Mouse (Mus musculus) hindbrain, embryonic 13.5 days (tissue): ENCODE data around the gene Btd. TPM values are rescaled to one million over a fixed set of nuclear protein-coding genes. Genes with fewer than 3 reads are reported as not detected.

ENCODE experiments used
- ATAC-seq: fragments of 200-750 bp; cut with Nextera tagmentation; 2 replicates; pipeline ENCODE4 v1.8.0; 2017; ENCODE audit warnings: moderate TSS enrichment; ENCODE audit not compliant: low FRiP score
- H3K27ac ChIP-seq: fragments of 300-500 bp; sonication (generic); 2 replicates; pipeline ENCODE4 v1.5.1; 2015; ENCODE audit warnings: inconsistent platforms, mild to moderate bottlenecking, moderate library complexity
- H3K27me3 ChIP-seq: fragments of 300-500 bp; sonication (generic); 2 replicates; pipeline ENCODE4 v1.6.1; 2015; ENCODE audit warnings: mild to moderate bottlenecking, inconsistent platforms
- H3K36me3 ChIP-seq: fragments of 300-500 bp; sonication (generic); 2 replicates; pipeline ENCODE4 v1.6.1; 2015; ENCODE audit warnings: mild to moderate bottlenecking, inconsistent platforms
- H3K4me1 ChIP-seq: fragments of 300-500 bp; sonication (generic); replicated peaks from 2 replicates; pipeline ENCODE4 v1.6.1; 2015; ENCODE audit warnings: inconsistent platforms
- H3K4me2 ChIP-seq: fragments of 300-500 bp; sonication (generic); 2 replicates; pipeline ENCODE4 v1.6.1; 2015; ENCODE audit warnings: inconsistent platforms, mild to moderate bottlenecking, moderate library complexity
- H3K4me3 ChIP-seq: fragments of 300-500 bp; sonication (generic); 2 replicates; pipeline ENCODE4 v1.5.1; 2015; ENCODE audit warnings: mild to moderate bottlenecking, inconsistent platforms
- H3K9ac ChIP-seq: fragments of 300-500 bp; sonication (generic); 2 replicates; pipeline ENCODE4 v1.6.1; 2015; ENCODE audit warnings: mild to moderate bottlenecking, inconsistent platforms
- H3K9me3 ChIP-seq: fragments of 300-500 bp; sonication (generic); 2 replicates; pipeline ENCODE4 v1.6.1; 2016; ENCODE audit warnings: inconsistent platforms
- WGBS: fragments of 180-500 bp; shearing (Covaris S2); methylation state at CpG from one replicate; pipeline ENCODE4 v1.1.7; 2015; 5-methylcytosine and 5-hydroxymethylcytosine counted together
- polyA plus RNA-seq: library from polyadenylated mRNA; unstranded; fragments of >200 nt; fragmentation: Nextera tagmentation; extraction: Ambion mirVana; gene quantifications from 2 replicates; pipeline ENCODE4 v1.2.1, GENCODE M21; 2015

The Btd gene
- polyA plus RNA-seq, 1 experiment from 2014 or later = 18.7 TPM

GRCm38 (mm10) chr14:31671635-31672320, 30.9 kb downstream of the Btd start:
- H3K36me3 ChIP-seq = peaks cover 8% of the 10 kb centered on the region
- 0 out of 2 replicates have a peak, but pooled peaks cover 6% of the 10 kb centered on the region for H3K27me3 ChIP-seq
- 51% methylated on average over 10 of the region's 10 CpGs for WGBS
- H3K9me3 ChIP-seq = no peaks in the 10 kb centered on the region
- no peak overlapping the region for H3K9ac ChIP-seq
- H3K4me2 ChIP-seq = no peak overlapping the region
- H3K27ac ChIP-seq = no peak overlapping the region
- H3K4me1 ChIP-seq = peaks cover 28% of the 10 kb centered on the region
- ATAC-seq = no peak
- no peak overlapping the region for H3K4me3 ChIP-seq

- Histone ChIP-seq H3K9ac (no peak overlapping the region), H3K4me2 (no peak overlapping the region), H3K27me3 (no peaks in the 10 kb centered on the region), H3K4me1 (no peaks in the 10 kb centered on the region), H3K27ac (no peak overlapping the region), H3K4me3 (no peak overlapping the region), H3K36me3 (no peaks in the 10 kb centered on the region), H3K9me3 (no peaks in the 10 kb centered on the region)
- 93% methylated on average over 3 of the region's 3 CpGs for WGBS
- no peak for ATAC-seq
Observed at GRCm38 (mm10) chr14:31680656-31681055, 39.8 kb downstream of the Btd start.

GRCm38 (mm10) chr14:31681291-31681690, 40.5 kb downstream of the Btd start:
- H3K9me3 ChIP-seq = no peaks in the 10 kb centered on the region
- H3K36me3 ChIP-seq = no peaks in the 10 kb centered on the region
- H3K4me2 ChIP-seq = no peak overlapping the region
- H3K9ac ChIP-seq = no peak overlapping the region
- no peaks in the 10 kb centered on the region for H3K27me3 ChIP-seq
- WGBS = 86% methylated on average over 9 of the region's 9 CpGs
- H3K4me3 ChIP-seq = no peak overlapping the region
- H3K4me1 ChIP-seq = no peaks in the 10 kb centered on the region
- H3K27ac ChIP-seq = no peak overlapping the region
- ATAC-seq = no peak

- ATAC-seq = no peak
- Histone ChIP-seq H3K4me2 (no peak overlapping the region), H3K36me3 (no peaks in the 10 kb centered on the region), H3K27me3 (no peaks in the 10 kb centered on the region), H3K9ac (no peak overlapping the region), H3K27ac (no peak overlapping the region), H3K9me3 (no peaks in the 10 kb centered on the region), H3K4me3 (no peak overlapping the region), H3K4me1 (no peaks in the 10 kb centered on the region)
- WGBS = 55% methylated on average over 5 of the region's 5 CpGs
Observed at GRCm38 (mm10) chr14:31681931-31682555, 41.2 kb downstream of the Btd start.

DNA sequence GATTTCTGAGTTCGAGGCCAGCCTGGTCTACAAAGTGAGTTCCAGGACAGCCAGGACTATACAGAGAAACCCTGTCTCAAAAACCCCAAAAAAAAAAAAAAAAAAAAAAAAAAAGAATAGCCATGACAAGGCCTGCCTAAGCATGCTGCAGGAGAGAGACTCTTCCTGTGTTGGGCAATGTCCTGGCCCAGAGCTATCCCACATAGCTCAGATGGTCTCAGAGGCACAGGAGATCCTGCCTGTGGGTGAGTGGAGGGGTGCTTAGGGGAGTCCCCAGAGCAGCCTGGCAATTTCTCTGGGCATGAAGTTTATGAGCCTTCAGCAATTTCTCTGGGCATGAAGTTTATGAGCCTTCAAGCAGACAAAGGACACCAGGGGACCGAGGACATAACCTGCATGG, 42.8 kb downstream of the Btd start:
- Histone ChIP-seq H3K27ac (no peak overlapping the region), H3K9me3 (no peaks in the 10 kb centered on the region), H3K9ac (no peak overlapping the region), H3K27me3 (no peaks in the 10 kb centered on the region), H3K4me1 (no peaks in the 10 kb centered on the region), H3K36me3 (no peaks in the 10 kb centered on the region), H3K4me3 (no peak overlapping the region), H3K4me2 (no peak overlapping the region)
- ATAC-seq = no peak
- 68% methylated on average over 2 of the region's 2 CpGs for WGBS

DNA sequence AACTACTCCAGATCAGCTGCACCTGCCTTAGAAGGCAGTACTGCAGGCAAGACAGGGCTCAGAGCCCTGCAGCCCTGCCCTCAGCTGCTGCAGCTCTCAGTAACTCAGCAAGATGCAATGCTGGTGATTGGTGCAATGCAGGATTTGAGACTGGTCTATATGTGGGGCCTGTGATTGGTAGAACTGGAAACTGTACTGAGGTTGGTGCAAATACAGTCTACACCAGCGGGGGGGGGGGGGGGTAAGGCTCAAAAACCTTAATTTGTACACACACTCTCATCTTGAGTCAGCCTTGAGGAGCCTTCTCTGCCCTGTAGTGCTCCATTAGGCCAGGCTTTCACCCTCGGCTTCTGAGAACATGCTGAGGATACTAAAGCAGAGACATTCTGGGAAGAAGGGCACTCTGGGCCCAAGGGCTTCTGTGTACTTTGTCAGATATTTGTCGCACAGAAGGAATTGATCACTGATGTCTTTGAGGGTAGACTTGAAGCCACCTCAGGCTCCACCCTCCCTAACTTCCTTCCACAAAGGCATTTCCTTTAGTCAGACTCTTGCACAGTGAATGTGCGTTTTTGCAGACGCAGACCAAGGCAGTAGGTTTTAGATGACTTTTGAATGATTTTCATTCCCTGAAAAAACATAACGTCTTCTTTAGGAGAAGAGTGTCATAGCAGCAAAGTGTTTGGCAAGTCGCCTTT, 43.7 kb downstream of the Btd start:
- H3K4me3 ChIP-seq = no peak overlapping the region
- H3K27me3 ChIP-seq = no peaks in the 10 kb centered on the region
- H3K4me1 ChIP-seq = no peaks in the 10 kb centered on the region
- no peak overlapping the region for H3K27ac ChIP-seq
- WGBS = 76% methylated on average over 7 of the region's 7 CpGs
- H3K9ac ChIP-seq = no peak overlapping the region
- H3K36me3 ChIP-seq = no peaks in the 10 kb centered on the region
- H3K4me2 ChIP-seq = no peak overlapping the region
- no peaks in the 10 kb centered on the region for H3K9me3 ChIP-seq
- no peak for ATAC-seq

DNA sequence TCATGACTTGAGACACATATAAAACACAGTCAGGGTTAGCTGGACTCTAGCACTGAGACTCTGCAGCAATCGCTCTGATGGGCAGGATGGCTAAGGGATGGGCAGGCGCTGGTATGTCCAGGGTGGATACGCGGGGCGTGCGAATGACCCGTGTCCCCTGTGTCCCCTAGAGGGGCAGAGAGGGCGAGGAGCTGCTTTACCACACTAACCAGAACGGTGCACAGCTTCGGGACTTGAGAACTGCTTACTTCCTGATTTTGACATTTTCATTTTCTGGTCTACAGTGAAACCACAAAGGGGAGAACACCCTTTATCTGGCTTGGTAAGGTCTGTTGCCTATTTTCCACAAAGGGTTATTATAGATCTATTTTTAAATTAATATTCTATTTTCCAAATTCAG, 44.9 kb downstream of the Btd start:
- H3K9ac ChIP-seq = no peak overlapping the region
- ATAC-seq = no peak
- H3K36me3 ChIP-seq = no peaks in the 10 kb centered on the region
- WGBS = 87% methylated on average over 10 of the region's 10 CpGs
- H3K27ac ChIP-seq = no peak overlapping the region
- H3K27me3 ChIP-seq = no peaks in the 10 kb centered on the region
- no peak overlapping the region for H3K4me3 ChIP-seq
- H3K9me3 ChIP-seq = no peaks in the 10 kb centered on the region
- no peak overlapping the region for H3K4me2 ChIP-seq
- no peaks in the 10 kb centered on the region for H3K4me1 ChIP-seq

DNA sequence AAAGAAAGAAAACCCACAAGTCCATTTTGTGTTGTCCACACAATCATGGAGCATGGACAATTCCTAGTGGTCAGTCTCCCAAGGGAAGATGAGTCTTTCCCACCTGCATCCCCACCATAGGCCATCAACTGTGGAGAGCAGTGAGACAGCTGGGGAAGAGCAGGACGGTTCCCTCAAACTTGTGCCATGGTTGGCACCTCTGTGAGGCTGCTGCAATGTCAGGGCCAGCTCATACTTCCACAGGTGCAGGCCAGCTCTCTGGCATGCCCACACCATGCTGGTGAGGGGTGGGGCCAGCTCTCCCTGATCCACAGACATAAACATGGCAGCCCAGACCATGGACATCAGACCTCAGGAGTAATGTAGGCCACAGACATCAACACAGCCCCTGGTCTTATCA, 45.4 kb downstream of the Btd start:
- Histone ChIP-seq H3K27me3 (no peaks in the 10 kb centered on the region), H3K9me3 (no peaks in the 10 kb centered on the region), H3K36me3 (no peaks in the 10 kb centered on the region), H3K4me1 (no peaks in the 10 kb centered on the region), H3K27ac (no peak overlapping the region), H3K4me2 (no peak overlapping the region), H3K4me3 (no peak overlapping the region), H3K9ac (no peak overlapping the region)
- no peak for ATAC-seq
- 100% methylated on average over 1 of the region's 1 CpGs for WGBS

DNA sequence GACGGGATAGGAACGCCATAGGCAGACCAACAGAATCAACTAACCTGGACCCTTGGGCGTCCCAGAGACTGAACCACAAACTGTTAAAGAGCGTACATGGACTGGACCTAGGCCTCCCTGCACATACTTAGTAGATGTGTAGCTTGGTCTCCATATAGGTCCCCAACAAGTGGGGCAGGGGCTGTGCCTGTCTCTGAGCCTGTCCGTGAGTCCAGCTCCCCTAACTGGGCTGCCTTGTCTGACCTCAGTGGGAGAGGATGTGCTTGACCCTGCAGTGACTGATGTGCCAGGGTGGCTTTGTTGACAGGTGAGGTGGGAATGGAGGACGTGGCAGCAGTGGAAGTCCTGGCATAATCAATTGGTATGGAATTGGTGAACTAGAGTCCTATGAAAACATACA, 51.7 kb downstream of the Btd start:
- Histone ChIP-seq H3K36me3 (peaks cover 8% of the 10 kb centered on the region), H3K9ac (no peak overlapping the region), H3K9me3 (no peaks in the 10 kb centered on the region), H3K27ac (no peak overlapping the region), H3K4me1 (no peaks in the 10 kb centered on the region), H3K27me3 (no peaks in the 10 kb centered on the region), H3K4me2 (no peak overlapping the region), H3K4me3 (no peak overlapping the region)
- ATAC-seq = no peak
- WGBS = 90% methylated on average over 6 of the region's 6 CpGs

- no peak for ATAC-seq
- H3K36me3 ChIP-seq = peaks cover 35% of the 10 kb centered on the region
- 92% methylated on average over 9 of the region's 9 CpGs for WGBS
- H3K9me3 ChIP-seq = no peaks in the 10 kb centered on the region
- H3K27ac ChIP-seq = no peak overlapping the region
- H3K4me1 ChIP-seq = no peaks in the 10 kb centered on the region
- H3K27me3 ChIP-seq = no peaks in the 10 kb centered on the region
- no peak overlapping the region for H3K4me3 ChIP-seq
- H3K9ac ChIP-seq = no peak overlapping the region
- H3K4me2 ChIP-seq = no peak overlapping the region
Observed at GRCm38 (mm10) chr14:31696206-31696984, 55.6 kb downstream of the Btd start.

GRCm38 (mm10) chr14:31696985-31697303, 56.1 kb downstream of the Btd start:
- Histone ChIP-seq H3K9ac (no peak overlapping the region), H3K36me3 (peaks cover 40% of the 10 kb centered on the region), H3K9me3 (no peaks in the 10 kb centered on the region), H3K4me2 (no peak overlapping the region), H3K27ac (no peak overlapping the region), H3K27me3 (no peaks in the 10 kb centered on the region), H3K4me1 (no peaks in the 10 kb centered on the region), H3K4me3 (no peak overlapping the region)
- no peak for ATAC-seq
- WGBS = 92% methylated on average over 3 of the region's 3 CpGs

DNA sequence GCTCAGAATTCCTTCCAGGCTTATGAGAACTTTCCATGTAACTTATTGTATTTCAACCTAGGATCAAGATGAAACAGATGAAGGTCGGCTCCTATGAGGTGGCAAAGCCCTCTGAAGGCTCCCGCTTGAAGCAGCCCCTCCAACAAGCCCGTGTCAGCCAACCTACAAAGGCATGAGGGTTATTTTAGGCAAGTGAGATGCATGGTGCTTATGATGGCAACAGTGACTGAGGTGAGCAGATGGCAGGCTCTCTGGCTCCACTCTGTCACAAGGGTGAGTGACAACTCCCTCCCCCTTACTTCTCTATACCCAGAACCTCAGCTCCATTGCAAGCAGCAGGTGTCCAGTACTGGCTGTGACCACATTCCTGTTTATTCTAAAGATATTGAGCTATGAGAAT, 56.5 kb downstream of the Btd start:
- no peak overlapping the region for H3K4me3 ChIP-seq
- no peak overlapping the region for H3K9ac ChIP-seq
- ATAC-seq = no peak
- no peaks in the 10 kb centered on the region for H3K9me3 ChIP-seq
- H3K27me3 ChIP-seq = no peaks in the 10 kb centered on the region
- no peak overlapping the region for H3K4me2 ChIP-seq
- peaks cover 44% of the 10 kb centered on the region for H3K36me3 ChIP-seq
- no peak overlapping the region for H3K27ac ChIP-seq
- WGBS = 95% methylated on average over 3 of the region's 3 CpGs
- H3K4me1 ChIP-seq = no peaks in the 10 kb centered on the region
